Mouse (Mus musculus) erythroblast, embryonic 14.5 days (primary cell): ENCODE results near the gene Ccdc153. TPM values are rescaled to one million over a fixed set of nuclear protein-coding genes. Genes with fewer than 3 reads are reported as not detected.
A peak's percentile ranks its signal among the peaks of the same experiment; 100 is the strongest.

Experiments used
- H3K27me3 ChIP-seq: 2 replicates; pipeline ENCODE4 v1.6.1; 2012; ENCODE audit warnings: inconsistent platforms; ENCODE audit not compliant: control insufficient read depth
- H3K36me3 ChIP-seq: 2 replicates; pipeline ENCODE4 v1.6.1; 2012; ENCODE audit warnings: mild to moderate bottlenecking, inconsistent platforms; ENCODE audit not compliant: control insufficient read depth
- H3K4me1 ChIP-seq: 2 replicates; pipeline ENCODE4 v1.6.1; 2012; ENCODE audit warnings: inconsistent platforms; ENCODE audit not compliant: control insufficient read depth
- H3K4me3 ChIP-seq: replicated peaks from 2 replicates; pipeline ENCODE3; 2012; ENCODE audit warnings: moderate library complexity, mild to moderate bottlenecking, inconsistent platforms
- H3K9me3 ChIP-seq: 2 replicates; pipeline ENCODE4 v1.6.1; 2012; ENCODE audit warnings: low read length, inconsistent platforms, mixed read lengths; ENCODE audit not compliant: control insufficient read depth
- GATA1 ChIP-seq: IDR thresholded peaks from 2 replicates; pipeline ENCODE4 v1.6.1; 2012; ENCODE audit warnings: low read length, inconsistent platforms, mixed read lengths
- TAL1 ChIP-seq: IDR thresholded peaks from 3 replicates; pipeline ENCODE4 v1.6.1; 2012; ENCODE audit warnings: low read length, inconsistent platforms, mixed read lengths
- polyA plus RNA-seq: library from polyadenylated mRNA; stranded (reverse); fragments of >175 nt; gene quantifications from 2 replicates; pipeline ENCODE4 v1.2.3, GENCODE M21; 2012

Gene Ccdc153
- polyA plus RNA-seq, 1 experiment, result not detected

DNA sequence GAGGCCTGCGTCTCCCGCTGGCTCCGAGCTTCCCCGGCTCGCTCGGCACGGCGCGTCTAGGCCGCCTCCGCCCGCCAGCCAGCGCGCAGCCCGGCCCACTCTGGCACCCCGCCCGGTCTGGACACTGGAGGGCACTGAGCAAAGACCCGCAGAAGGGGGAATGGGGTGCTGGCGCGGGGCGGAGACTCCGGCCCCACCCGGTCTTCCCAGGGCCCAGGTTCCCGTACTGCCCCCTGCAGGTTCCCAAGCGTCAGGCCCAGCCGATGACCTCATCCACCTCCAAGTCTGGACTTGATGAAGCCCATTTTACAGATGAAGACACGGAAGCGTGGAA lies 27.5 kb downstream of the Ccdc153 start:
- H3K9me3 ChIP-seq, result peaks cover 3% of the 10 kb centered on the region; the same call in 1 of the 2 replicates
- no peak for TF ChIP-seq TAL1
- no peak for TF ChIP-seq GATA1
- H3K27me3 ChIP-seq, result 0 out of 2 replicates have a peak, but pooled peaks cover 3% of the 10 kb centered on the region
- H3K4me3 ChIP-seq, result peak overlapping the region; percentile 71
- H3K4me1 ChIP-seq, result peaks cover 25% of the 10 kb centered on the region
- peaks cover 27% of the 10 kb centered on the region for H3K36me3 ChIP-seq

DNA sequence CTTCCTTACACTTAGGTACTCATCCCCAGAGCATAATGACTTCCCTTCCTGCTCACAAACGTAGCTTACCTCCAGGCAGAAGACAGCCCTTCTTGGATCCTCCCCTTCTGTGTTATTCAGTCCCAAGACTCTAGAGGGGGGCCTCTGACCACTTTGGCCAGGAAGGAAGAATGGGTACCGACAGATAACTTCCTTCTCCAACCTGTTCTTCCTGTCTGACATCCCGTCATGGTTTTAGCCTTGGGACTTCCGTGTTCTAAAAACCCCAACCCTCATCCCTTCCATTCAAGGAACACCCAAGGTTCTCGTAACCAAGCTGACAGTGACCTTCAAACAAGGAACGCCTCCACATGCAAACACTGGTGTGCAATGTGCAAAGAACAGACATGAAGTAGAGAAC lies 28.0 kb downstream of the Ccdc153 start, which contains the start of gene Nlrx1:
Gene Nlrx1 (minus strand): TSS at position 168 of the 400 bp plus-strand sequence.
- 0 out of 2 replicates have a peak, but pooled peaks cover 3% of the 10 kb centered on the region for H3K27me3 ChIP-seq
- H3K4me3 ChIP-seq, result peak within 1 kb of the TSS; percentile 71
- peaks cover 25% of the 10 kb centered on the region for H3K4me1 ChIP-seq
- peaks cover 31% of the 10 kb centered on the region for H3K36me3 ChIP-seq
- TF ChIP-seq TAL1, result no peak
- no peak for TF ChIP-seq GATA1
- H3K9me3 ChIP-seq, result peaks cover 3% of the 10 kb centered on the region; the same call in 1 of the 2 replicates

DNA sequence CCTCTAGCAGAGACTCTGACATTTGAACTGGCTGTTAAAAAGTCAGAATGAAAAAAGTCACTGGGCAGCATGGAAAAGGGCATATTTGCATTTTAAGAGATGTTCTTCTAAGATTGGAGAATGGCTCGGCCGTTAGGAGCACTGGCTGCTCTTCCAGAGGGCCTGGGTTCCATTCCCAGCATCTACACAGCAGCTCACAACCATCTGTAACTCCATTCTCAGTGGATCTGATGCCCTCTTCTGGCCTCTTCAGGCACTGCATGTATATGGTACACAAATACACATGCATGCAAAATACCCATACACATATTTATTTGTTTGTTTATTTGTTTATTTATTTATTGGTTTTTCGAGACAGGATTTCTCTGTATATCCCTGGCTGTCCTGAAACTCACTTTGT lies 28.6 kb downstream of the Ccdc153 start:
- peaks cover 25% of the 10 kb centered on the region for H3K4me1 ChIP-seq
- TF ChIP-seq GATA1 (no peak), TAL1 (no peak)

DNA sequence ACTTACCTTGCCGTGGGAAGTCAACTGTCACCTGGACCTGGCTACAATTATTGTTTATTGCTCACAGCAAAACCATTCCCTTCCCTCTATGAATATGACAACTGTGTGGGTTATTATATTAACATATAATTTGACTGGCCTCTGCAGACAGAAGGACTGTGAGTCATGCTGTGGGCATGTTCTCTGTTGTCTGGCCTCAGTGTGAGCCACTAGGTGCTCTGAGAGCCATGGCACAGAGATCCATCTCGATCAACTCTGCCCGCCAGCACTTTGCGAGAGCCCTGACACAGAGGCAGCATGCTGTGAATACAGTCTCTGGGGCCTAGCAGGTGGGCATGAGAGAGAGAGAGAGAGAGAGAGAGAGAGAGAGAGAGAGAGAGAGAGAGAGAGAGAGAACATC lies 29.5 kb downstream of the Ccdc153 start:
- TF ChIP-seq GATA1, result no peak
- no peak for TF ChIP-seq TAL1
- Histone ChIP-seq H3K36me3 (peaks cover 46% of the 10 kb centered on the region), H3K27me3 (0 out of 2 replicates have a peak, but pooled peaks cover 3% of the 10 kb centered on the region), H3K4me3 (no peak overlapping the region), H3K9me3 (peaks cover 3% of the 10 kb centered on the region; the same call in 1 of the 2 replicates), H3K4me1 (peaks cover 25% of the 10 kb centered on the region)

More for the DNA sequence above, 28.6 kb downstream of the Ccdc153 start:
- 0 out of 2 replicates have a peak, but pooled peaks cover 3% of the 10 kb centered on the region for H3K27me3 ChIP-seq
- H3K36me3 ChIP-seq, result peaks cover 37% of the 10 kb centered on the region
- peaks cover 3% of the 10 kb centered on the region; the same call in 1 of the 2 replicates for H3K9me3 ChIP-seq
- no peak overlapping the region for H3K4me3 ChIP-seq

DNA sequence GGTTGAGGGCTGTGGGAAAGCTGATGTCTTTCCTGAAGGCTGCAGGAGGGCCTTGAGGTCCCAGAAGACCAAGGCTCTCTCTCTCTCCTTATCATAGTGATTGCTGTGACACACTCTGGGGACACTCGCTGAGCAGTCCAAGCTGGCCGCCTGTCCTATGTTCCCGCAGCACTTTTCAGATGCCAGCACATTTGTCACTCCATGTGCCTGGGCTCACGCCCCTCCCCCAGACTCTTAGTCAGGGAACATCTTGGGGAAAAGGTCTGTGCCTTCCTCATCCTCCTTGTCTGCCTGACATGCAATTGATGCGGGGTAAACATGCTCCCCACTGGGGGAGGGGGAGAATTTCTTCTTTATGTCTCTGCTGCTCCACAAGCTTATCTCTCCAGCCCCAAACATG lies 42.7 kb downstream of the Ccdc153 start:
- H3K4me1 ChIP-seq, result peaks cover 74% of the 10 kb centered on the region
- peaks cover 2% of the 10 kb centered on the region; the same call in 1 of the 2 replicates for H3K27me3 ChIP-seq
- H3K36me3 ChIP-seq, result peaks cover 89% of the 10 kb centered on the region
- TF ChIP-seq GATA1 (no peak), TAL1 (no peak)
- H3K4me3 ChIP-seq, result no peak overlapping the region
- no peaks in the 10 kb centered on the region for H3K9me3 ChIP-seq

DNA sequence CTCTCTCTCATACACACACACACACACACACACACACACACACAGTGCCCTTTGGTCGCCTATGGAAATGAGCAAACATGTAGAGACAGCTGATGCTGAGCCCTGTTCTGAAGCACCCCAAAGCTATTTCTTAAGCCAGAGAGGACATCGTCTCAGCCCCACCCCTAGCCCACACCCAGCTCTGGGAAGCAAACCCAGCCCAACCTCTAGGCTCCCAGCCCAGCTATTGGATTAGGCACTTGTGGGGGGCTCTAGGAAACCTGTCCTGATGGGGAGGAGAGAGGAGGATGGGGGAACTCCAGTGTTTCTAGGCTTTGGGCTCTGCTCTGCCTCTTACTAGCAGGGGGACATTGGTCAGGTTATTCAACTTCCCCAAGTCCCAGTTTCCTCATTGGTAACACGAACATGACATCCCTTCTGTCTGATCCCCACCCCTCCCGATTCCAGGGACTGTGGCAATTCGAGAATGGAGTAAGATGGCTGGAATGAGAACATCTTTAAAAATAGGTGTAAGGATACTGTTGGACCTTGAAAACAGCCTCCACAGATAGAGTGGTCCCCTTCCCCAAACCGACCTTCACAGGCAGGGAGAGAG lies 45.9 kb downstream of the Ccdc153 start:
- H3K4me1 ChIP-seq, result peaks cover 84% of the 10 kb centered on the region
- TF ChIP-seq GATA1 (no peak), TAL1 (no peak)
- peak overlapping the region; percentile 100 for H3K4me3 ChIP-seq
- peaks cover 81% of the 10 kb centered on the region for H3K36me3 ChIP-seq
- peaks cover 2% of the 10 kb centered on the region; the same call in 1 of the 2 replicates for H3K27me3 ChIP-seq
- peaks cover 9% of the 10 kb centered on the region for H3K9me3 ChIP-seq

DNA sequence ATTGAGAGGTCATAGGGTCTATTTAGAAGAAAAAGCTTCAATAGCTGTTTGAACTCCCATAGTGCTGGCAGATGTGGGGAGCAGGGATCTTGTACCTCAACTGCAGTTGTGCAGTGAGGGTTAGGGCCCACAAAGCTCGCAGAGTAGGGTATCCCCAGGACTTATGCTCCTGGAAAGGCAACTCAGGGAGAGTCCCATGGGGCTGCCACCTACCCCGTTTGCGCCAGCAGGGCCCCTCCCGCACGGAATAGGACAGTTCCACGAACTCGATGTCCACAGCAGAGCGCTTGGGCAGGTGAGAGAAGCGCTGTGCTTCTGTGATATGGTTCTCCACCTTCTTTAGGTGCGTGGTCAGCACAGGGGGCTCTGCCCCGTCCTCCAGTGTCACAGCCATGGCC lies 46.5 kb downstream of the Ccdc153 start:
- Histone ChIP-seq H3K4me3 (peak overlapping the region; percentile 100), H3K36me3 (peaks cover 81% of the 10 kb centered on the region), H3K4me1 (peaks cover 84% of the 10 kb centered on the region), H3K27me3 (peaks cover 2% of the 10 kb centered on the region; the same call in 1 of the 2 replicates), H3K9me3 (peaks cover 9% of the 10 kb centered on the region)
- TF ChIP-seq GATA1, result no peak
- TF ChIP-seq TAL1, result no peak

DNA sequence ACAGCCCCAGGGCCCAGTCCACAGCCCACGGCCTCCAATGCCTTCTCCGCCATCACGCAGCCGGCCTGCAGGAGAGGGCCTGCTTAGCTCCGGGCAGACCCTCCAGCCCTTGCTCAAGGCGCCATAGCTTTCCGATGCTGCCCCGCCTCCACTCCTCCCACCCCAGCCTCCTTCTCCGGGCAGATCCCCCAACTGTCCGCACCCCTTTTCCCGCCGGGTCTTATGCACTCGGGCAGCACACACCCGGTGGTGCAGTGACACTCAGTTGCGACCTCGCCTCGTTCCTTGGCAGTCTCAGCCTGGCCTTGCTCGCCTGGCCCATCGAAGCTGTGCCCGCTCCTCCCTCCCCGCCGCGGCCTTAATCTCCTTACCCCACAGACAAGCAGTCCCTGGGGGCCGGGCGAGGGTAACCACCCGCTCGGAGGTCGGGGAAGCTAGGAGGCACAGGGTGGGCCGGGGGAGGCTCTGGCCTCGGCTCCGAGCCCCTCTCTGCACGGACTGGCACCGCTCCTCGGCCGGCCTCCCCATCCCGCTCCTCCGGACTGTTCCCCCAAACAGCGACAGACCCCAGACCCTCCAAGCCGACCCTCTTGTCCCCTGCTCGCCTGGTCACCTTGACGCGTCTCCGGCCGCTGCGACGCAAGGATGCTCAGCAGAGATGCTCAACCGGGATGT lies 47.1 kb downstream of the Ccdc153 start:
- Histone ChIP-seq H3K27me3 (peaks cover 2% of the 10 kb centered on the region; the same call in 1 of the 2 replicates), H3K4me1 (peaks cover 83% of the 10 kb centered on the region), H3K36me3 (peaks cover 81% of the 10 kb centered on the region), H3K4me3 (peak overlapping the region; percentile 100), H3K9me3 (peaks cover 9% of the 10 kb centered on the region)
- TF ChIP-seq TAL1 (no peak), GATA1 (no peak)
